Mouse (Mus musculus) CH12.LX (cell line): ENCODE measurements around the gene Nans.

Experiments used
- CTCF ChIP-seq, 2 experiments: IDR thresholded peaks in 1 of 2; conservative IDR thresholded peaks in 1 of 2; 2 replicates each; pipeline ENCODE4 v1.5.1; 2011 to 2012; ENCODE audit warnings: low read depth in 2 of 2, low read length in 2 of 2, improper control_type of control experiment in 1 of 2, inconsistent platforms in 1 of 2, mild to moderate bottlenecking in 1 of 2, moderate library complexity in 1 of 2
- TBP ChIP-seq: conservative IDR thresholded peaks from 2 replicates; pipeline ENCODE4 v1.6.1; 2011; ENCODE audit warnings: low read depth, low read length, improper control_type of control experiment

DNA sequence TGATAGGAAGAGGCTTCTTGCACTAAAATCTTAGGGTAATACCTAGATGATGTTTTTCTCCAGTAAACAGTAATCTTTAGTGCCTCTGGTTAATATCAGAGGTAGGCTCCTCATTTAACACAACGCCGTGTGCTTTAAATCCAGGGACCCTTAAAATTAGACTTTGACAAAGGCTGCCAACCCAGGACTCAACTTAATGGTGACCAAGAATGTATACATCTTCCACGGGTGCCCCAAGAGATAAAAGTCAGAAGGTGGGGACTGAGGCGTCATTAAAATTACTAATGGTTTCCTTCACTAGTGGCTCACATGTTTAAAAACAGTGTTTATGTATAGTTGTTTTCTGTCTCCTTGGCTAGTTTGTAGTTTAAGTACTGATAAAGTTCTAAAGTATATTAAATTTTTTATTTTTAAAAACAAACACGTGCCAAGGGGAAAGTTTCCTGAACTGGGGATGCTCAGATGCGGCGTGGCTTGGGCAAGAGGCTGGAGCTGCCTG is 39.0 kb upstream of the Nans start:
- TF ChIP-seq TBP: no peak
- TF ChIP-seq CTCF (conservative IDR thresholded peaks at IDR 0.05 in 1 of 2, IDR thresholded peaks at IDR 0.05 in 1 of 2; ENCODE audit: low read depth in 2 of 2, low read length in 2 of 2): no peak
